Mouse (Mus musculus) CD4-positive, CD25-positive, alpha-beta regulatory T cell (primary cell): ENCODE measurements around the gene Mecr. TPM values are rescaled to one million over a fixed set of nuclear protein-coding genes. Genes with fewer than 3 reads are reported as not detected.

ENCODE experiments used
- polyA plus RNA-seq: library from polyadenylated mRNA; unstranded; fragments of 100-300 nt; shearing (Covaris generic); gene quantifications from one replicate; pipeline ENCODE4 v1.2.1, GENCODE M21; 2017

Gene Mecr
- 34.8 TPM for polyA plus RNA-seq

GRCm38 (mm10) chr4:131843290-131843743 is at the start of gene Mecr:
Gene Mecr, plus strand, starts transcription at chr4:131843470.

GRCm38 (mm10) chr4:131837872-131838524 is 5.3 kb upstream of the Mecr start, which contains the start of gene Ptpru:
Gene Ptpru, minus strand, starts transcription at chr4:131838288.

GRCm38 (mm10) chr4:131873293-131874168 is 30.3 kb downstream of the Mecr start, which contains the start of gene Srsf4:
Gene Srsf4, plus strand, starts transcription at chr4:131873617.

Other genes with a start within 250 kb of the Mecr start
- gene Ptpru, start 5.2 kb upstream of the Mecr start, polyA plus RNA-seq, result not detected
- gene Srsf4, start 30.1 kb downstream of the Mecr start, polyA plus RNA-seq, result 134 TPM
- gene Tmem200b, start 78.3 kb downstream of the Mecr start, polyA plus RNA-seq, result not detected
- gene Gm10300, start 231.2 kb downstream of the Mecr start, polyA plus RNA-seq, result 0.11 TPM
- 77.1 TPM for gene Epb41, start 231.9 kb downstream of the Mecr start, polyA plus RNA-seq